Mouse (Mus musculus) liver, adult 2 months (tissue): ENCODE measurements around the gene Hdac11. TPM values are rescaled to one million over a fixed set of nuclear protein-coding genes. Genes with fewer than 3 reads are reported as not detected.

Source experiments
- DNase-seq: peaks from one replicate; pipeline ENCODE4 v3.0.0-alpha.2; 2011; ENCODE audit warnings: low read depth, low spot score; ENCODE audit errors: extremely low read depth
- H3K27ac ChIP-seq: fragments of 200-500 bp; replicated peaks from 2 replicates; pipeline ENCODE4 v1.5.1; 2012; ENCODE audit warnings: low read depth, mild to moderate bottlenecking, control low read depth, inconsistent platforms, low read length; ENCODE audit not compliant: insufficient read depth
- H3K27me3 ChIP-seq: fragments of 200-500 bp; 2 replicates; pipeline ENCODE4 v1.6.1; 2012; ENCODE audit warnings: mild to moderate bottlenecking, moderate library complexity, low read length, inconsistent platforms; ENCODE audit not compliant: control insufficient read depth, insufficient read depth
- H3K36me3 ChIP-seq: fragments of 200-500 bp; 2 replicates; pipeline ENCODE4 v1.6.1; 2012; ENCODE audit warnings: low read length, inconsistent platforms; ENCODE audit not compliant: control insufficient read depth, insufficient read depth
- H3K4me1 ChIP-seq: fragments of 200-500 bp; 2 replicates; pipeline ENCODE4 v1.6.1; 2011; ENCODE audit warnings: low read length; ENCODE audit not compliant: control insufficient read depth, insufficient read depth
- H3K4me3 ChIP-seq: fragments of 200-500 bp; 2 replicates; pipeline ENCODE4 v1.5.1; 2011; ENCODE audit warnings: low read depth, mild to moderate bottlenecking, control low read depth, low read length, moderate library complexity; ENCODE audit not compliant: insufficient read depth
- H3K79me2 ChIP-seq: fragments of 200-500 bp; 2 replicates; pipeline ENCODE4 v1.6.1; 2012; ENCODE audit warnings: inconsistent platforms, mild to moderate bottlenecking, low read length, moderate library complexity; ENCODE audit not compliant: control insufficient read depth, insufficient read depth
- H3K9ac ChIP-seq: fragments of 200-500 bp; 2 replicates; pipeline ENCODE4 v1.6.1; 2012; ENCODE audit warnings: low read depth, mild to moderate bottlenecking, control low read depth, inconsistent platforms, low read length
- CTCF ChIP-seq: fragments of 200-500 bp; IDR thresholded peaks from 2 replicates; pipeline ENCODE4 v1.5.1; 2011; ENCODE audit warnings: low read depth, low read length, control low read depth
- POLR2A ChIP-seq: fragments of 200-500 bp; IDR thresholded peaks from 2 replicates; pipeline ENCODE4 v1.6.1; 2011; ENCODE audit warnings: low read length, control low read depth; ENCODE audit not compliant: insufficient read depth; ENCODE audit errors: extremely low read depth
- WGBS: fragments of 180-500 bp; shearing (Covaris S2); methylation state at CpG from one replicate; pipeline ENCODE4 v1.1.7; 2018; 5-methylcytosine and 5-hydroxymethylcytosine counted together
- polyA plus RNA-seq: library from polyadenylated mRNA; depleted of rRNA; stranded (reverse); fragments of >200 nt; gene quantifications from 2 replicates; pipeline ENCODE4 v1.2.3, GENCODE M21; 2012
- total RNA-seq: library from RNA; depleted of rRNA; stranded (reverse); fragments of >200 nt; gene quantifications from 2 replicates; pipeline ENCODE4 v1.2.3, GENCODE M21; 2014

Gene Hdac11
- total and polyA plus RNA-seq, 2 experiments: 37.2 to 58.4 TPM

DNA sequence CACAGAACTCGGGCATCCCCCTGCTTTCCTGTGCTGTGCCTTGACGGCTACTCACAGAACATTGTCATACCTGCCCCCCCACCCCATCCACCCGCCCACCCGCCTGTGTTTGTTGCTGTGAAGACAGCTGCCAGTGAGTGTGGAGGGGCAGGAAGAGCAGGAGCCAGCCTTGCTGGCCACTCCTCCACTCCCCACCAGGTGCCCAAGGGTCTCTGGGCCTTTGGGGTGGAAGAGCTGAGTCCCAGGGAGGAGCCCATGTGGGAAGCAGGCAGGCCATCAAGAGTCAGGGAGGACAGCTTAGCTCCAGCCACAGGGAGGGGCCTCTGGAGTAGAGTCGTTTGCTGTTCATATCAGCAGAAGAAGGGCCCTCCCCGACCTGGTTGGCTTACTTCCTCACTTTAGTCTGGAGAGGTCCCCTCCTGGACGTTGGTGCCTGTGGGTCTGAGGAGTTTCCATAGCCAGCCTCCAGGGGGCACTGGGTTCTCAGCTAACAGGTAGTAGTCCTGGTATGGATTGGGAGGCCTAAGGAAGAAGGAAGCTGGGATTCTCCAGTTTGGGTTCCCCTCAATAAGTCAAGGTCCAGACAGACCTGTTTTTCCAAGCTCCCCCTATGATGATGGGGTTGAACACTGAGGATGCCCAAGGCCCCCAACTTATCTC lies 16.9 kb downstream of the Hdac11 start:
- peaks cover 2% of the 10 kb centered on the region; the same call in 1 of the 2 replicates for H3K4me1 ChIP-seq
- no peaks in the 10 kb centered on the region for H3K27me3 ChIP-seq
- H3K27ac ChIP-seq: no peak overlapping the region
- H3K36me3 ChIP-seq: peaks cover 4% of the 10 kb centered on the region; the same call in 1 of the 2 replicates
- DNase-seq: no peak
- H3K79me2 ChIP-seq: no peaks in the 10 kb centered on the region
- no peak overlapping the region for H3K9ac ChIP-seq
- no peak overlapping the region for H3K4me3 ChIP-seq
- TF ChIP-seq POLR2A: no peak
- TF ChIP-seq CTCF: peak; percentile 58
- 62% methylated on average over 7 of the region's 7 CpGs for WGBS

DNA sequence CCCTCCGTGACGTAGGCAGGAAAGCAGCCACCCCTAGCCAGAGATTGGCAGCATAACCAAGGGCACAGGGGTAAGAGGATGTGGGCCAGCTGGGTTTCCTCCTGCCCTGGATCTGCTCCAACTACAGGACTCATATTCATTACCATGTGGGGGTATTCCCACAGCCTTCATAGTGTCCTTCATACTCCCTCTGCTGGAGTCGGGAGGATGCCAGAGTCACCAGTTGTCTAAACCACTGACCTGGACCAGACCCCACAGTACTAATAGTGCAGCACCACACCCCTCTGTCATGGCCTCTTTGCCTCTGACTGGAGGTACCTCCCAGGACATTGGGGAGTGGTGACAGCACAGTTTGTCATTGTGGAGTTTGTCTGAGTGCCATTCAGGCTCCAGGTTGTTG lies 17.7 kb downstream of the Hdac11 start:
- DNase-seq: peak; percentile 37
- Histone ChIP-seq H3K27ac (no peak overlapping the region), H3K79me2 (no peaks in the 10 kb centered on the region), H3K4me1 (peaks cover 2% of the 10 kb centered on the region; the same call in 1 of the 2 replicates), H3K36me3 (peaks cover 4% of the 10 kb centered on the region; the same call in 1 of the 2 replicates), H3K4me3 (no peak overlapping the region), H3K27me3 (no peaks in the 10 kb centered on the region), H3K9ac (no peak overlapping the region)
- no peak for TF ChIP-seq CTCF
- WGBS: 37% methylated on average over 3 of the region's 3 CpGs

DNA sequence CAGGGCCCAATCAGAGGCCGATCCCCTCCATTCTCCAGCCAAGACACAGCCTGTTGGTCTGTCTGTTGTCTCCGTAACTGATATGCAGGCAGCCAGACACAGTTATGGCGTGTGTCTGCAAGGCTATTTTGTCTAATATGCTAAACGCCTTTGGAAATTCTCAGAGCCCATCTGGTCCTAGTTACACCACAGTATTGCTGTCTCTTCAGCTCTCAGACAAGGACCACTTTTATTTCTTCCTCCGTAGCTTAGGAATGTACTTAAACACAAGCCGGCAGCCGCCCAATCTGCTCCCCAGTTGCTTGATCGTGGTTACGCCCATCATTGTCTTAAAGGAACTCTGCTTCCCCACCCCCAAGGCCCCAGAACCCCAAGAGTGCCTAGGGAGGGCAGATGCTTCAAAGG lies 24.3 kb downstream of the Hdac11 start:
- Histone ChIP-seq H3K79me2 (no peaks in the 10 kb centered on the region), H3K36me3 (no peaks in the 10 kb centered on the region), H3K9ac (no peak overlapping the region), H3K4me1 (no peaks in the 10 kb centered on the region), H3K27me3 (no peaks in the 10 kb centered on the region), H3K27ac (no peak overlapping the region), H3K4me3 (no peak overlapping the region)
- TF ChIP-seq POLR2A (no peak), CTCF (no peak)
- WGBS: 79% methylated on average over 9 of the region's 9 CpGs
- DNase-seq: no peak

DNA sequence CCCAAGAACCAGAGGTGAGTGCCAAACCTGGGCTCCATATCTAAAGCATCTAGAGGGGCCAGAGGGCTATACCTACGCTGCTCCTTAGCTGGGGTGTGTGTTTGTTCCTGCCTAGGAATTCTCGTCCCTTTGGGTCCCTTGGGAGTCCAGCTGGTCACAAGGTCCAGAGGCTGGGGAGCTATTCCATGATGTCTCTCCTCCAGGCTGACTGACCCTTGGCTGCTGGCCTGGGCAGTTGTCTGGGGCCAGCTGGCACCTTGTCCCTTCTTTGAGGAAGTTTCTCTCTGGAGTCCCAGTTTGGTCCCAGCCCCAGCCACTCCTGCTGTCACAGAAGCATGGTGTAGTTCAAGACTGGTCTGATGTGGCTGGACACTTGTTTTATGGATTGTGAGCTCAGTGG lies 24.9 kb downstream of the Hdac11 start:
- no peaks in the 10 kb centered on the region for H3K27me3 ChIP-seq

GRCm38 (mm10) chr6:91182075-91182490 lies 25.6 kb downstream of the Hdac11 start:
- Histone ChIP-seq H3K9ac (no peak overlapping the region), H3K27ac (no peak overlapping the region), H3K27me3 (no peaks in the 10 kb centered on the region), H3K79me2 (no peaks in the 10 kb centered on the region), H3K36me3 (no peaks in the 10 kb centered on the region), H3K4me1 (no peaks in the 10 kb centered on the region), H3K4me3 (no peak overlapping the region)
- DNase-seq: no peak
- TF ChIP-seq POLR2A: no peak
- TF ChIP-seq CTCF: no peak
- WGBS: 87% methylated on average over 4 of the region's 4 CpGs

More for the DNA sequence above, 24.9 kb downstream of the Hdac11 start:
- TF ChIP-seq POLR2A (no peak), CTCF (no peak)
- H3K4me3 ChIP-seq: no peak overlapping the region
- H3K9ac ChIP-seq: no peak overlapping the region
- DNase-seq: peak; percentile 26
- H3K36me3 ChIP-seq: no peaks in the 10 kb centered on the region
- no peaks in the 10 kb centered on the region for H3K79me2 ChIP-seq
- no peaks in the 10 kb centered on the region for H3K4me1 ChIP-seq
- WGBS: 63% methylated on average over 2 of the region's 2 CpGs
- H3K27ac ChIP-seq: no peak overlapping the region

DNA sequence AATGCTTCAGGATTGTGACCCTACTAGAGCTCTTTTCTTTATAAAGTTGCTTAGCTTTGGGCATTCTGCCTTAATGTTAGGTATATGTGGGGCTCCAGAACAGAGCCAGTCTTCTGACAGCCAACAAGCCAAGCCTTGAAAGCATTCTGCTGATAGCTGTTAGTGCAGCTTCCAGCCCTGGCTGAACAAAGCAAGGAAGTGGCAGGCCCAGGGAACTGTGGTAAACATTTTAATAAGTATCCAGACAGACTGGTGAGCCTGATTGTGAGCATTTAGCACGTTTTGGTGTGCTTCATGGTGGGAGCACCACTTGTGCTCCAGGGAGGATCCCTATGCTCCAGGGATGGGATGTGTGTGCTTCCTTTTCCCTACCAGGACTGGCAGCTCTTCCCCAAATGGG lies 26.6 kb downstream of the Hdac11 start:
- WGBS: 53% methylated on average over 1 of the region's 1 CpGs
- H3K27ac ChIP-seq: no peak overlapping the region
- H3K27me3 ChIP-seq: no peaks in the 10 kb centered on the region
- DNase-seq: no peak
- H3K9ac ChIP-seq: no peak overlapping the region
- no peaks in the 10 kb centered on the region for H3K36me3 ChIP-seq
- TF ChIP-seq CTCF (no peak), POLR2A (no peak)
- H3K4me3 ChIP-seq: no peak overlapping the region
- H3K4me1 ChIP-seq: no peaks in the 10 kb centered on the region
- no peaks in the 10 kb centered on the region for H3K79me2 ChIP-seq
